Mouse (Mus musculus) ovary, adult 18-20 months (tissue): ENCODE measurements around the gene Adgrf1.
A peak's percentile ranks its signal among the peaks of the same experiment; 100 is the strongest.

Experiments
- DNase-seq: peaks from one replicate; pipeline ENCODE4 v3.0.0; 2022; ENCODE audit warnings: low spot score, mixed read lengths

Gene Adgrf1

GRCm38 (mm10) chr17:43362362-43362761 is 92.2 kb downstream of the Adgrf1 start:
- DNase-seq: no peak

- no peak for DNase-seq
Observed at GRCm38 (mm10) chr17:43362881-43363280, 92.8 kb downstream of the Adgrf1 start.

GRCm38 (mm10) chr17:43363921-43364320 is 93.8 kb downstream of the Adgrf1 start:
- no peak for DNase-seq

- DNase-seq: peak; percentile 23
Observed at GRCm38 (mm10) chr17:43365297-43365696, 95.2 kb downstream of the Adgrf1 start.

- DNase-seq: no peak
Observed at GRCm38 (mm10) chr17:43366486-43366885, 96.4 kb downstream of the Adgrf1 start.

GRCm38 (mm10) chr17:43368171-43368576 is 98.0 kb downstream of the Adgrf1 start:
- no peak for DNase-seq

GRCm38 (mm10) chr17:43372604-43373003 is 102.5 kb downstream of the Adgrf1 start:
- no peak for DNase-seq

GRCm38 (mm10) chr17:43374020-43374419 is 103.9 kb downstream of the Adgrf1 start:
- no peak for DNase-seq
